Mouse (Mus musculus) testis, adult 2 months (tissue): Measurements from ENCODE around the gene D330045A20Rik.

Experiments used
- CTCF ChIP-seq: fragments of 200-500 bp; IDR thresholded peaks from 2 replicates; pipeline ENCODE4 v1.5.1; 2012; ENCODE audit warnings: low read depth, mild to moderate bottlenecking, inconsistent platforms, low read length, moderate library complexity; ENCODE audit not compliant: control insufficient read depth, insufficient read depth, insufficient replicate concordance
- POLR2A ChIP-seq: fragments of 200-500 bp; IDR thresholded peaks from 2 replicates; pipeline ENCODE4 v1.6.1; 2012; ENCODE audit warnings: low read depth, mild to moderate bottlenecking, inconsistent platforms, low read length, moderate library complexity; ENCODE audit not compliant: control insufficient read depth

GRCm38 (mm10) chrX:139524303-139525091 is 44.3 kb downstream of the D330045A20Rik start:
- TF ChIP-seq POLR2A (no peak), CTCF (no peak)
